26 mouse cellular contexts compared by ENCODE assay signal in genomic region chr6:136650664-136651063, GRCm38 (mm10). TPM values are rescaled to one million over a fixed set of nuclear protein-coding genes. Genes with fewer than 3 reads are reported as not detected.
"Had no signal": no experiment of that assay in that cellular context is flagged by ENCODE, and none has a peak within 500 bp of the region (broad histone marks: within the 10 kb centered on the region; RNA-seq: fewer than 3 reads in every experiment).

No protein-coding gene starts in this region.

- ATAC-seq: hindbrain, postnatal 0 days; intestine, embryonic 16.5 days; liver, embryonic 12.5 days had no signal

- H3K4me3 ChIP-seq: gastrocnemius, adult 2 months; heart, embryonic 10.5 days; heart, embryonic 12.5 days; hindbrain, embryonic 10.5 days; hindbrain, embryonic 12.5 days; hindbrain, embryonic 15.5 days; kidney, embryonic 15.5 days; limb, embryonic 13.5 days; limb, embryonic 15.5 days; liver, embryonic 12.5 days had no signal

- H3K27me3 ChIP-seq: hindbrain, embryonic 12.5 days; hindbrain, embryonic 15.5 days; kidney, embryonic 15.5 days; limb, embryonic 13.5 days; limb, embryonic 15.5 days; liver, embryonic 12.5 days had no signal

- H3K9ac ChIP-seq: heart, embryonic 12.5 days; hindbrain, embryonic 12.5 days; hindbrain, embryonic 15.5 days; kidney, embryonic 15.5 days; limb, embryonic 13.5 days; limb, embryonic 15.5 days; liver, embryonic 12.5 days had no signal

- DNase-seq: gastrocnemius, adult 2 months; gastrocnemius, postnatal 10 days; gastrocnemius, postnatal 25 days; heart, adult 18-20 months; heart, postnatal 10 days; heart, postnatal 4 days; kidney, adult 11 months; kidney, adult 2 months; kidney, adult 9 months; kidney, postnatal 14 days; kidney, postnatal 36 days; layer of hippocampus, adult 9-11 months; layer of hippocampus, postnatal 36 days; left cerebral cortex, postnatal 4 days had no signal

- H3K4me2 ChIP-seq: heart, embryonic 12.5 days; hindbrain, embryonic 12.5 days; hindbrain, embryonic 15.5 days; kidney, embryonic 15.5 days; limb, embryonic 13.5 days; limb, embryonic 15.5 days; liver, embryonic 12.5 days had no signal

- H3K4me1 ChIP-seq: hindbrain, embryonic 12.5 days; hindbrain, embryonic 15.5 days had no signal

- H3K9me3 ChIP-seq: heart, embryonic 10.5 days; heart, embryonic 12.5 days; hindbrain, embryonic 10.5 days; hindbrain, embryonic 12.5 days; hindbrain, embryonic 15.5 days; kidney, embryonic 15.5 days; limb, embryonic 13.5 days; limb, embryonic 15.5 days; liver, embryonic 12.5 days had no signal

- H3K27ac ChIP-seq: gastrocnemius, adult 2 months; heart, embryonic 10.5 days; hindbrain, embryonic 10.5 days; hindbrain, embryonic 12.5 days; hindbrain, embryonic 15.5 days; hindbrain, postnatal 0 days; kidney, embryonic 15.5 days; kidney, postnatal 0 days; limb, embryonic 13.5 days; limb, embryonic 15.5 days; liver, embryonic 12.5 days had no signal

- H3K36me3 ChIP-seq: heart, embryonic 10.5 days; heart, embryonic 12.5 days; hindbrain, embryonic 10.5 days; hindbrain, embryonic 12.5 days; hindbrain, embryonic 15.5 days; kidney, embryonic 15.5 days; limb, embryonic 13.5 days; limb, embryonic 15.5 days; liver, embryonic 12.5 days had no signal

RNA-seq across cellular contexts. Expression of gene Plbd1, which starts 11.1 kb away (rescaled TPM):
- total RNA-seq: hindbrain, postnatal 0 days had no signal
